9 mouse cellular contexts compared by ENCODE assay signal in the genomic region with DNA sequence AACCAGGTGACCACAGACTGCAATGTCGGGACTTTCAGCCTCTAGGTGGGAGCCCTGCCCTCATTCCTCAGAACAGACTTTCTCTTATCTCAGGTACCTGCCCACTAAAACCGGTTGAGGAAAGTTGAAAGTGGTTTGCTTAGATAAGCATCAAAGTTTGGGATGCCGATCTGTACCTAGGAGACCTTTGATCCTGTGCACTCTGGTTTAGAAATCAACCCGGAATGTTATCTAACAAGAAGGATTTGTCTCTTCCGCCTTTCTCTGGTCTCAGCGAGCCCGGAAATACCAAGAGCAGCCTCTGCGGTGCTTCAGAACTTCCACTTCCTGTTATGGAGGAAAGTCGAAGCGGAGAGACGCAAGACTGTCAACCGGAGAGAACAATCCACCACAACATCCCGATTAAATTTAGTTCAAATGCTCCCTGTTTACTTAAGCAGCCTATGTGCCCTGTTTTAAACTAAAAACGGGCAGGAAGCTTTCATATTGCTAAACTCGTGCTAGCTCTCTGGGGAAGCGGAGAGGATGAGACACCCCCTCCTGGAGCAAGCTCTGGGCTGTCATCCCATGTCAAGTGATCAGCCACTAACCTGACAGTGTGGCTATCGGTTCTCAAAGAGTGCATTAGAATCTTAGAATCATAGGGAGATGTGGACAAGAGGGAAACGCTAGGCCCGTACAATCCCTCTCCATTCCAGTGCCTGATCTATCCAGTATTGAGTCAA. TPM values are rescaled to one million over a fixed set of nuclear protein-coding genes. Genes with fewer than 3 reads are reported as not detected.
DNase-seq lines count a peak whose midpoint lies in the region; ATAC-seq lines count a peak whose summit lies in the region.
"Had no signal": no experiment of that assay in that cellular context is flagged by ENCODE, and none has a peak within 500 bp of the region (broad histone marks: within the 10 kb centered on the region; RNA-seq: fewer than 3 reads in every experiment).

No protein-coding gene starts in this region.

- no peaks in the 10 kb centered on the region for H3K36me3 ChIP-seq in erythroblast, embryonic 14.5 days (ENCODE audit: control insufficient read depth)
- no peaks in the 10 kb centered on the region for H3K36me3 ChIP-seq in limb, embryonic 10.5 days
- no peaks in the 10 kb centered on the region for H3K36me3 ChIP-seq in hindbrain, embryonic 11.5 days (ENCODE audit: control insufficient read depth, insufficient read depth, low read length)
- H3K36me3 ChIP-seq: neural tube, embryonic 13.5 days had no signal

- H3K9ac ChIP-seq in hindbrain, embryonic 11.5 days (ENCODE audit: low read depth, low read length): no peak overlapping the region
- H3K9ac ChIP-seq: neural tube, embryonic 13.5 days had no signal

- H3K4me1 ChIP-seq in erythroblast, embryonic 14.5 days (ENCODE audit: control insufficient read depth): no peaks in the 10 kb centered on the region
- H3K4me1 ChIP-seq in limb, embryonic 10.5 days: no peaks in the 10 kb centered on the region
- no peaks in the 10 kb centered on the region for H3K4me1 ChIP-seq in hindbrain, embryonic 11.5 days (replicated peaks; ENCODE audit: control insufficient read depth, insufficient read depth, low read length)
- H3K4me1 ChIP-seq: neural tube, embryonic 13.5 days had no signal

- no peak for ATAC-seq in erythroblast, adult 5-6 weeks (replicated peaks; ENCODE audit: low FRiP score, poor library complexity, severe bottlenecking)
- ATAC-seq in granulocyte monocyte progenitor cell, adult 5-6 weeks (replicated peaks; ENCODE audit: poor library complexity, severe bottlenecking): peak; percentile 99
- no peak for ATAC-seq in hindbrain, embryonic 11.5 days (ENCODE audit: low FRiP score)

- H3K9me3 ChIP-seq in erythroblast, embryonic 14.5 days (ENCODE audit: control insufficient read depth, low read length): no peaks in the 10 kb centered on the region
- no peaks in the 10 kb centered on the region for H3K9me3 ChIP-seq in limb, embryonic 10.5 days (replicated peaks)
- H3K9me3 ChIP-seq in hindbrain, embryonic 11.5 days (ENCODE audit: control insufficient read depth, low read length): no peaks in the 10 kb centered on the region
- H3K9me3 ChIP-seq: neural tube, embryonic 13.5 days had no signal

- no peak overlapping the region for H3K4me2 ChIP-seq in hindbrain, embryonic 11.5 days (replicated peaks; ENCODE audit: low read depth, low read length)
- H3K4me2 ChIP-seq: neural tube, embryonic 13.5 days had no signal

- peak overlapping the region; percentile 7 for H3K4me3 ChIP-seq in erythroblast, embryonic 14.5 days (replicated peaks)
- H3K4me3 ChIP-seq in limb, embryonic 10.5 days: no peak overlapping the region
- no peak overlapping the region for H3K4me3 ChIP-seq in hindbrain, embryonic 11.5 days (ENCODE audit: low read depth, low read length)
- H3K4me3 ChIP-seq: neural tube, embryonic 13.5 days had no signal

- H3K27ac ChIP-seq in limb, embryonic 10.5 days: no peak overlapping the region
- no peak overlapping the region for H3K27ac ChIP-seq in hindbrain, embryonic 11.5 days (ENCODE audit: low read depth, low read length)
- H3K27ac ChIP-seq: neural tube, embryonic 13.5 days had no signal

- DNase-seq in limb, embryonic 10.5 days (ENCODE audit: low spot score): peak; percentile 20
- peak; percentile 83 for DNase-seq in naive thymus-derived CD4-positive, alpha-beta T cell, adult 2 months (ENCODE audit: low read depth)
- DNase-seq in hindbrain, embryonic 11.5 days (ENCODE audit: low spot score): no peak
- DNase-seq in left cerebral cortex, postnatal 25 days (ENCODE audit: low spot score in 2 of 2): no peak
- no peak for DNase-seq in left cerebral cortex, postnatal 4 days

- intact Hi-C loops in left cerebral cortex, postnatal 25 days (cut with DNase I): no loop called here
- intact Hi-C loops in left cerebral cortex, postnatal 4 days (cut with DNase I): no loop called here

- no peaks in the 10 kb centered on the region for H3K27me3 ChIP-seq in erythroblast, embryonic 14.5 days (ENCODE audit: control insufficient read depth)
- H3K27me3 ChIP-seq in limb, embryonic 10.5 days (ENCODE audit: low read depth, poor library complexity, severe bottlenecking): no peaks in the 10 kb centered on the region
- H3K27me3 ChIP-seq in hindbrain, embryonic 11.5 days (ENCODE audit: control insufficient read depth, insufficient read depth, low read length): no peaks in the 10 kb centered on the region
- H3K27me3 ChIP-seq: neural tube, embryonic 13.5 days had no signal

- WGBS in limb, embryonic 10.5 days: 89% methylated on average over 19 of the region's 19 CpGs
- 88% methylated on average over 19 of the region's 19 CpGs for WGBS in hindbrain, embryonic 11.5 days

RNA-seq across cellular contexts. Expression of a gene that starts 32.0 kb away (rescaled TPM):
- not detected in 2 replicates for polyA plus RNA-seq in erythroblast, embryonic 14.5 days (2012)
- not detected in 2 replicates for total RNA-seq in erythroblast, adult 5-6 weeks (2015; ENCODE audit: low replicate concordance)
- total RNA-seq in erythroblast, adult 5-6 weeks (2017; ENCODE audit: low replicate concordance): not detected in 2 replicates
- total RNA-seq in granulocyte monocyte progenitor cell, adult 5-6 weeks (2014; fragmentation: Nextera tagmentation): not detected in 2 replicates
- total RNA-seq in granulocyte monocyte progenitor cell, adult 5-6 weeks (2017): 0.22 TPM in 1 of 2 replicates, not detected in the other
- 10.4 and 14.2 TPM in 2 replicates for polyA plus RNA-seq in limb, embryonic 10.5 days (2016; fragmentation: Nextera tagmentation; extraction: Ambion mirVana)
- 9.7 and 13.5 TPM in 2 replicates for polyA plus RNA-seq in hindbrain, embryonic 11.5 days (2014; fragmentation: Nextera tagmentation; extraction: Ambion mirVana)
- total RNA-seq in left cerebral cortex, postnatal 25 days (2021): 1 to 10 TPM; 2.1 to 3.9 TPM
- total RNA-seq in left cerebral cortex, postnatal 4 days (2021): 1 to 10 TPM; 4.1 to 4.4 TPM

Comparison
In these comparisons a context has a peak if more than half of its experiments do, and no peak if none do; other contexts are left out.
1. DNase-seq: peak in limb, embryonic 10.5 days (single experiment) and naive thymus-derived CD4-positive, alpha-beta T cell, adult 2 months (single experiment); none in hindbrain, embryonic 11.5 days (single experiment), left cerebral cortex, postnatal 25 days (0 of 2) and left cerebral cortex, postnatal 4 days (single experiment).